ENCODE assay signal across 8 mouse cellular contexts in the genomic region with DNA sequence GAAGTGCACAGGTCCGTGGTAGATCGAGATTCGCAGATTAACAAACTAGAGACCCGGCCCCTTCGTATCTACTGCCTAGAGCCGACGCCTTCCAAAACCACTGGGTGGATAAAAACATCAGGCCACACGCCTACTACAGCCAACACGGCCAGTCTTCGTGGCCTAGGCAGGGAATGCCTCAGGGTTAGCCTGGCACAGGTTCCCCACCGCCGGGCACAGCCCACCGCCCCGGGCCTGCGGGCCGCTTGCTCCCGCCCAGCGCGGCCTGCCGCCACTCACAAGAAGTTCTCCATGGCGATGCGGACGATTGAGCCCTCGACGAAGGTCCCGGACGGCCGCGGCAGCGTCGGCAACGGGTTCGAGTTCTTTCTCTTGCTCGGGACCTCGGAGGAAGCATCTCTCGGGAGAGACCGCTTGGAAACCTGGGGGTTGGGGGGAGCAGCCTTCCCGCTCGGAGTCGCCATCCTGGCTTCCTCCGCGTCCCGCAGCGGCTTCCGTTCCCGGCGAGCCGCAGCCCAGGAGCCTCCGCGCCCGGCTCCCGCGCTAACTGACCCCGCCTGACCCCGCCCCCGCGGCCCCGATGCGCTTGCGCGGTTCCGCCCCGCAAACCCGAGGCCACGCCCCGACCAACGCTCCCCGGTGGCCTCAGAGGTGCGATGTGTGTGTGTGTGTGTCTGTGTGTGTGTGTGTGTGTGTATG. TPM values are rescaled to one million over a fixed set of nuclear protein-coding genes. Genes with fewer than 3 reads are reported as not detected.
DNase-seq lines count a peak whose midpoint lies in the region; ATAC-seq and TF ChIP-seq lines count a peak whose summit lies in the region.

Gene Smc5, minus strand, starts transcription at position 543 of the 699 bp plus-strand sequence.

- H3K9ac ChIP-seq in forebrain, embryonic 15.5 days (replicated peaks), result peak within 1 kb of the TSS; percentile 84
- H3K9ac ChIP-seq in neural tube, embryonic 14.5 days (replicated peaks; ENCODE audit: low read depth, low read length), result peak within 1 kb of the TSS; percentile 87

- under 1% methylated on average over 63 of the region's 69 CpGs for WGBS in forebrain, embryonic 15.5 days
- under 1% methylated on average over 58 of the region's 69 CpGs for WGBS in neural tube, embryonic 14.5 days

- H3K36me3 ChIP-seq in G1E (replicated peaks), result peaks cover 19% of the 10 kb centered on the region
- H3K36me3 ChIP-seq in forebrain, embryonic 15.5 days, result peaks cover 2% of the 10 kb centered on the region
- no peaks in the 10 kb centered on the region for H3K36me3 ChIP-seq in neural tube, embryonic 14.5 days (ENCODE audit: control insufficient read depth, insufficient read depth, low read length)
- no peaks in the 10 kb centered on the region for H3K36me3 ChIP-seq in testis, adult 2 months (ENCODE audit: control insufficient read depth, insufficient read depth, low read length)

- peak within 1 kb of the TSS; percentile 55 for H3K4me2 ChIP-seq in forebrain, embryonic 15.5 days (replicated peaks)
- H3K4me2 ChIP-seq in neural tube, embryonic 14.5 days (ENCODE audit: low read depth, low read length), result peak within 1 kb of the TSS; percentile 78

- intact Hi-C loops in heart, postnatal 25 days (cut with DNase I), result no loop called here

- peak; percentile 89 for TF ChIP-seq POLR2A in testis, adult 2 months (IDR thresholded peaks at IDR 0.05; ENCODE audit: control insufficient read depth, low read depth, low read length)

- peaks cover 8% of the 10 kb centered on the region for H3K27me3 ChIP-seq in G1E (ENCODE audit: insufficient read depth, low read length)
- no peaks in the 10 kb centered on the region for H3K27me3 ChIP-seq in forebrain, embryonic 15.5 days
- no peaks in the 10 kb centered on the region for H3K27me3 ChIP-seq in neural tube, embryonic 14.5 days (ENCODE audit: control insufficient read depth, insufficient read depth, low read length)
- no peaks in the 10 kb centered on the region for H3K27me3 ChIP-seq in testis, adult 2 months (ENCODE audit: control insufficient read depth, insufficient read depth, low read length)

- peaks cover 11% of the 10 kb centered on the region for H3K4me1 ChIP-seq in G1E (ENCODE audit: insufficient read depth, low read depth, low read length)
- peaks cover 9% of the 10 kb centered on the region for H3K4me1 ChIP-seq in forebrain, embryonic 15.5 days
- peaks cover 8% of the 10 kb centered on the region for H3K4me1 ChIP-seq in neural tube, embryonic 14.5 days (ENCODE audit: control insufficient read depth, insufficient read depth, low read length)
- no peaks in the 10 kb centered on the region; the same call in 1 of the 2 replicates for H3K4me1 ChIP-seq in testis, adult 2 months (ENCODE audit: control insufficient read depth, insufficient read depth, low read length)

- H3K27ac ChIP-seq in forebrain, embryonic 15.5 days (replicated peaks), result peak within 1 kb of the TSS; percentile 65
- peak within 1 kb of the TSS; percentile 28; the same call in 1 of the 2 replicates for H3K27ac ChIP-seq in neural tube, embryonic 14.5 days (ENCODE audit: low read depth, low read length)
- peak within 1 kb of the TSS; percentile 96 for H3K27ac ChIP-seq in testis, adult 2 months (ENCODE audit: control insufficient read depth, insufficient read depth, low read depth, low read length)

- peak; percentile 85 for DNase-seq in G1E (ENCODE audit: low spot score)
- DNase-seq in cerebellum, adult 11-12 months, result peak; percentile 88
- peak; percentile 83 for DNase-seq in heart, postnatal 25 days (ENCODE audit: low spot score)
- DNase-seq in layer of hippocampus, adult 18-20 months (ENCODE audit: low spot score in 2 of 2), result peak; percentile 86 to 89
- peak; percentile 88 to 92 for DNase-seq in lung, adult 18-20 months

- no peak for TF ChIP-seq CTCF in G1E (IDR thresholded peaks at IDR 0.05; ENCODE audit: low read depth, low read length)
- TF ChIP-seq CTCF in testis, adult 2 months (IDR thresholded peaks at IDR 0.05; ENCODE audit: control insufficient read depth, insufficient read depth, insufficient replicate concordance, low read depth, low read length), result no peak

- peak; percentile 59; the same call in 1 of the 2 replicates for ATAC-seq in G1E (ENCODE audit: extremely low read depth, insufficient number of reproducible peaks, low FRiP score, poor library complexity, severe bottlenecking)
- ATAC-seq in forebrain, embryonic 15.5 days (replicated peaks), result peak; percentile 95
- ATAC-seq in neural tube, embryonic 14.5 days (ENCODE audit: low read depth), result peak; percentile 96

- no peaks in the 10 kb centered on the region for H3K9me3 ChIP-seq in G1E (replicated peaks)
- H3K9me3 ChIP-seq in forebrain, embryonic 15.5 days, result no peaks in the 10 kb centered on the region
- no peaks in the 10 kb centered on the region for H3K9me3 ChIP-seq in neural tube, embryonic 14.5 days (ENCODE audit: control insufficient read depth, low read length)

- H3K4me3 ChIP-seq in G1E (ENCODE audit: low read depth, low read length), result peak within 1 kb of the TSS; percentile 91
- peak within 1 kb of the TSS; percentile 69 for H3K4me3 ChIP-seq in forebrain, embryonic 15.5 days
- H3K4me3 ChIP-seq in neural tube, embryonic 14.5 days (ENCODE audit: low read depth, low read length), result peak within 1 kb of the TSS; percentile 88
- H3K4me3 ChIP-seq in testis, adult 2 months (ENCODE audit: control insufficient read depth, low read depth, low read length), result peak within 1 kb of the TSS; percentile 100

RNA-seq across cellular contexts. Expression of gene Smc5, which starts in this region (rescaled TPM):
- total RNA-seq in G1E (2014; fragmentation: Nextera tagmentation), result 207 and 241 TPM in 2 replicates
- 81.2 and 104 TPM in 2 replicates for total RNA-seq in G1E (2017)
- polyA plus RNA-seq in G1E (2012), result 10.0 and 11.3 TPM in 2 replicates
- 31.7 and 33.7 TPM in 2 replicates for polyA plus RNA-seq in forebrain, embryonic 15.5 days (2015; fragmentation: Nextera tagmentation; extraction: Ambion mirVana)
- total RNA-seq in heart, postnatal 25 days (2021), result 10 to 100 TPM; 21.0 to 22.2 TPM
- total RNA-seq in layer of hippocampus, adult 18-20 months (2021), result 10 to 100 TPM; 29.1 to 29.4 TPM
- 33.1 and 35.6 TPM in 2 replicates for polyA plus RNA-seq in neural tube, embryonic 14.5 days (2014; fragmentation: Nextera tagmentation; extraction: Ambion mirVana)
- 20.5 and 25.2 TPM in 2 replicates for polyA plus RNA-seq in testis, adult 2 months (2012; rRNA removed)

Comparison
In these comparisons a context has a peak if more than half of its experiments do, and no peak if none do; other contexts are left out.
1. Peak in every context shown above with its lines: DNase-seq, ATAC-seq, H3K4me3 ChIP-seq and H3K27ac ChIP-seq.
2. H3K27ac ChIP-seq: peak in every context shown above with its lines; median percentile 96 in testis, adult 2 months; 65 in forebrain, embryonic 15.5 days; 28 in neural tube, embryonic 14.5 days.